Mouse (Mus musculus) small intestine, adult 2 months (tissue): Measurements from ENCODE around the gene Mgll.

Source experiments
- CTCF ChIP-seq: fragments of 200-500 bp; IDR thresholded peaks from 2 replicates; pipeline ENCODE4 v1.5.1; 2012; ENCODE audit warnings: low read depth, mild to moderate bottlenecking, control low read depth, inconsistent platforms, low read length, moderate library complexity, mixed read lengths; ENCODE audit not compliant: insufficient replicate concordance, insufficient read length; ENCODE audit errors: extremely low read depth
- POLR2A ChIP-seq: fragments of 200-500 bp; IDR thresholded peaks from 2 replicates; pipeline ENCODE4 v1.6.1; 2012; ENCODE audit warnings: low read depth, mild to moderate bottlenecking, control low read depth, inconsistent platforms, low read length, moderate library complexity

DNA sequence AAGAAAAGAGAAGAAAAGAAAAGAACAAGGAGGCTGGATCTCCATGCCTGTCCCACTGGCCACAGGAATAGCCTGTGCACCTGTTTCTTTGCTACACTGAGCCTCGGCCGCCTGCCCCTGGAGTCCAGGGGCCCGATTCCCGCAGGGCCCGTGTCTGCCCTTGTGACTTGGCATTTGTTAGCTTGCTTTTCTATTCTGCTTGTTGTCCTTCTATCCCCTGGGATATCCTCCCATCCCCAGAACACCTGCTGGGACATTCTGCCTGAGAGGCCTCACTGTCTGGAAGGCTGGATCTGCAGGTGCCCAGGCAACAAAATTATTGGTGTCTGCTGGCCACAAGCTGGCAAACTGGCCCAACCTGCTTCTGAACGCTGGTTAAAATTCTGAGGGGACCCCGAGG lies 3.8 kb downstream of the Mgll start:
- no peak for TF ChIP-seq CTCF
- no peak for TF ChIP-seq POLR2A
